Mouse (Mus musculus) lung, postnatal 36 days (tissue): Measurements from ENCODE around the gene Phf21a.
"Not testable (repeated sequence)": the region's sequence is repeated elsewhere in the genome, so short reads cannot be mapped to it uniquely, and the experiment has no call there.

Experiments used
- DNase-seq: peaks from one replicate; pipeline ENCODE4 v3.0.0; 2022; ENCODE audit warnings: mixed read lengths

The Phf21a gene

GRCm38 (mm10) chr2:92085721-92086120, 7.2 kb upstream of the Phf21a start:
- DNase-seq = no peak

- no peak for DNase-seq
These were observed 5.9 kb upstream of the Phf21a start for GRCm38 (mm10) chr2:92087065-92087464.

GRCm38 (mm10) chr2:92089782-92090181, 3.1 kb upstream of the Phf21a start:
- DNase-seq = no peak

GRCm38 (mm10) chr2:92093503-92093902, 586 bp downstream of the Phf21a start:
- not testable (repeated sequence) for DNase-seq

GRCm38 (mm10) chr2:92094078-92094477, 1.2 kb downstream of the Phf21a start:
- DNase-seq = peak; percentile 48

- DNase-seq = no peak
These were observed 7.9 kb downstream of the Phf21a start for GRCm38 (mm10) chr2:92100768-92101167.

GRCm38 (mm10) chr2:92124523-92124922, 31.6 kb downstream of the Phf21a start:
- DNase-seq = no peak

GRCm38 (mm10) chr2:92125330-92125729, 32.4 kb downstream of the Phf21a start:
- no peak for DNase-seq

- no peak for DNase-seq
These were observed 37.2 kb downstream of the Phf21a start for GRCm38 (mm10) chr2:92130071-92130470.

- DNase-seq = no peak
These were observed 45.8 kb downstream of the Phf21a start for GRCm38 (mm10) chr2:92138736-92139135.

- DNase-seq = peak; percentile 26
These were observed 46.4 kb downstream of the Phf21a start for GRCm38 (mm10) chr2:92139365-92139764.

GRCm38 (mm10) chr2:92140383-92140782, 47.5 kb downstream of the Phf21a start:
- DNase-seq = no peak

GRCm38 (mm10) chr2:92141073-92141472, 48.2 kb downstream of the Phf21a start:
- no peak for DNase-seq

GRCm38 (mm10) chr2:92143932-92144331, 51.0 kb downstream of the Phf21a start:
- DNase-seq = no peak

- DNase-seq = peak; percentile 8
These were observed 55.2 kb downstream of the Phf21a start for GRCm38 (mm10) chr2:92147925-92148750.

GRCm38 (mm10) chr2:92164291-92164690, 71.4 kb downstream of the Phf21a start:
- DNase-seq = no peak

GRCm38 (mm10) chr2:92166950-92167349, 74.0 kb downstream of the Phf21a start:
- DNase-seq = no peak

- no peak for DNase-seq
These were observed 78.2 kb downstream of the Phf21a start for GRCm38 (mm10) chr2:92171046-92171643.

- DNase-seq = no peak
These were observed 79.4 kb downstream of the Phf21a start for GRCm38 (mm10) chr2:92172300-92172699.

GRCm38 (mm10) chr2:92173186-92173585, 80.3 kb downstream of the Phf21a start:
- DNase-seq = no peak

- DNase-seq = no peak
These were observed 81.3 kb downstream of the Phf21a start for GRCm38 (mm10) chr2:92174265-92174664.

GRCm38 (mm10) chr2:92175002-92175401, 82.1 kb downstream of the Phf21a start:
- no peak for DNase-seq

GRCm38 (mm10) chr2:92176292-92176691, 83.4 kb downstream of the Phf21a start:
- no peak for DNase-seq

- DNase-seq = no peak
These were observed 89.3 kb downstream of the Phf21a start for GRCm38 (mm10) chr2:92182146-92182756.
